Mouse (Mus musculus): ENCODE data around the gene Fkbp6.

Fkbp6 gene

DNA sequence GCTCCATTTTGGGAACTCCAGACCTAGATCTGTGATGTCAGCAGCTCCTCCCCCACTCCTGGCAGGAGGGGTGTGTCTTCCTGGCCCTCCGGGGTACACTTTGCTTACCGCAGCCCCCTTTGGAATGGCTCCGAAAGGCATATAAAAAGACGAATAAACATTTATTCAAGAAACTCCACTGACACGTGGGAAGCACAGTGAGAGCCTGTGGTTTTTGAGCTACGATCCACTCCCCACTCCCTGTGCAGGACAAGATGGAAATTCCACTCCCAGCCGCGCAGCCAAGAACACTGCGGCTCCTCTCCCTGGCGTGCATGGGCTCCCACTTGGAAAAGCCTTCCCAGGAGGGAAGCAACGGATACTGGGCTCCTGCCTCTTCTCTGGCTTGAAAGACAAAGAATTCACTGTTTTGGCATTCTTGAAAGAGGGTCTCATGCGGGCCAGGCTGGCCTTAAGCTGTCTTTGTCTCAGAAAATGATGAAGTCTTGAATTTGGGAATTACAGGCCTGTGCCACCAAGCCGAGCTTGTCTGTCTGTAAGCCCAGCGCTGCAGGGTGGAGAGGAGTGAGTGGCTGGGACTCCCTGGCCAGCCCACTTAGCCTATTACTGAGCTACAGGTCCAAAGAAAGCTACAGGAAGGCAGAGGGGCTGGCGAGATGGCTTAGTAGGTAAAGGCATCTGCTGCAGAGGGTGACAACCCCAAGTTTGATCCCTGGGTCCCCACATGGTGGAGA lies 75.0 kb downstream of the Fkbp6 start:
- DNase-seq (ENCODE audit: low spot score): no peak

DNA sequence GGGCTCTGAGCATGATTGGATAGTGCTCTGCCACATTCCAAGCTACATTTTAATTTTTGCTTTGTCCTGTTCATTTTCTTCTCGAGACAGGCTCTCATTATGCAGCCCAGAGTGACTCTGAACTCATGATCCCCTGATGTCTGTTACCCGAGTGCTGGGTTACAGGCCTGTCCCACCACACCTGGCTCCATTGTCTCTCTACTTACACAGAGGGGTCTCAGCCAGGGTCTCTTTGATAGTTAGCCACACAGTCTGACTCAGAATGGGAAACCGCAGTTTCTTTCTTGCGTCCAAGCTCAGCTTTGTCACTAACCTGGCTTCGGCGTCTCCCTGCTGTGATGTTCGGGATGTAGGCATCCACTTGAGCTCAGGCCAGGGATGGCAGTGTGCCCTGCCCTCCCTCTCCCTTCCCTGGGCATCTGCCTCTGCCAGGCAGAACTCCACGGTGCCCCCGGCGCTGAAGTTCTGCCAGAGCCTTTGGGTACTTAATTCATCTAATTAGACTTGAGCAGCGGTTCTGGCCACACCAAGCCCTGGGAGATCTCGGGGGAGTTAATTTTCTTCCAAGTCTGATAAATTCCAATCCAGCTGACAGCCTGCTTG lies 78.2 kb downstream of the Fkbp6 start:
- no peak for DNase-seq (ENCODE audit: low spot score)

DNA sequence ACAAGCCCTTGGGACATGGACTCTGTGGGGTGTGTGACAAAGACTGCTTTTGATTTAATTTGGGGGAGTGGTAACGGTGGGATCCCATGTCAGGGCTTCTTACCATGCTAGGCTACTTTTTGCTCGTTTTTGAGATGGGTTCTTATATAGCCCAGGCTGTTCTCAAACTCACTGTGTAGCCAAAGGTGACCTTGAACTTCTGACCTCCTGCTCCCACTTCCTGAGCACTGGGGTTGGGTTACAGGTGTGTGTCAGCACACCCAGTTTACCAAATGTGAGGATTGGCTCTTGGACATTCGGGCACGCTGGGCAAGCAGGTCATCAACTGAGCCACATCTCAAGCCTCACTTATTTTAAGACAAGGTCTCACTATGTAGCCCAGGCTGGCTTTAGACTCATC lies 79.5 kb downstream of the Fkbp6 start:
- no peak for DNase-seq (ENCODE audit: low spot score)

DNA sequence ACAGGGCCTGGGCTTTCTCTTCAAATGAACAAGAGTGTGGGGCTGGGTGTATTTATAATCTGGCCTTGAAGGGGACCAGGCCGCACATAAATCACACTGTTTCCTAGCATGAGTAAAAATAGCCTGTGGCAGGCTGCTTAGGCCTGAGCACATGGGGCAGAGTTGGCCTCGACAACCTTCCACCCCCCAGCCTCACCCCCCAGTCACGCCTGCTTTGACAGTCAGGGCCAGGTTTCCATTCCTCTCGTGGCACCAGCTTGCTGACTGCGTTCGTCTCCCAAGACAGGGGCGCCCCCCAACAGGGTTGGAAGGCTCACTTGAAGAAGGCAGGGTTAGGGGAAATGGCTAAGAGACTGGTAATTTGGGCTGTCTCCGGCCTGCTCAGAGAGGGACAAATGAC lies 80.4 kb downstream of the Fkbp6 start:
- no peak for DNase-seq (ENCODE audit: low spot score)

DNA sequence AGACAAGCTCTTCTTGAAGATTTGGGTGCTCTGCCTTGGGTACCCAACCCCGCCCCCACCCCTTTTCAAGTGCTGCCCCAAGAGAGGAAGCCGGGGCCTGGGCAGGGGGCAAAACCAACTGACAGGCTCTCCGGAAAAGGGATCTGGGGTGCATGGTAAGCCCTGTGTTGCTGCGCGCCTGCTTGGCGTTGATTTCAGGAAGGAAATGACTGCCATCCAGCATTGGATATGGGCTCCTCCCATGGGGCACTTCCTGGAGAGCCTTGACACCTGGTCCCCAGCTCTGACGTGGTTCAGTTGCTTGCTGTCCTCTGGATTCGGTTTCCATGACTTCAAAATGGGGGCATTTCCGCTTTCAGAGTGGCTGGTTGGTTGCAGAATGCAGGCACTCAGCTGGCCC lies 85.3 kb downstream of the Fkbp6 start:
- DNase-seq (ENCODE audit: low spot score): no peak

DNA sequence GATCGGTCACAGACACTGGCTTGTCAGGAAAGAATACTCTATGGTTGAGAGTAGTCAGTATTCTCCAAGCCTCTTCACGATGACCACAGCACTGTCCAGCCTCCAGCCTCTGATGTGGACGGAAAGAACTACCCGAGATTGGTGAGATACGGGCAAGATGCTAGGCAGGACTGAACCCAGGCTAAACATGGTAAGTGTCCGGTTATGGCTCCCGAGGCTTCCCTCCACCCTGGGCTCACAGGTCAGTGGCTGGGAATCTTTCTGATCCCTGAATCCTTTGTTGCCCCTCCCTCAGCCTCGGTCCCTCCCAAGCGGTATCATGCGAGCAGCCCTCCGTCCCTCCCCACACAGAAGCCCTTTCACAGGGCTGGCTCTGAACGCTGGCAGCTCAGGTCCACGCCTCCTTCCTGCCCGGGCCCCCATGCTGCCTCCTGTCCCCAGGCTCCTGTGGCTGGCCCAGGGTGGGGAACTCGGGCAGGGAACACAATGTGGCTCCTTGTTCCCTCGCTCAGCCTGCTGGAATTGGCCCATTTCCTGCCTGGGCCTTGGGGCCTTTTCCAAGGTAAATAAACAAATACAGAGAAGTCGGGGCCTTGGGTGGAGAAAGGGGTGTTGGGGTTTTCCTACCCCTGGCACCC lies 85.9 kb downstream of the Fkbp6 start:
- DNase-seq (ENCODE audit: low spot score): peak; percentile 30

DNA sequence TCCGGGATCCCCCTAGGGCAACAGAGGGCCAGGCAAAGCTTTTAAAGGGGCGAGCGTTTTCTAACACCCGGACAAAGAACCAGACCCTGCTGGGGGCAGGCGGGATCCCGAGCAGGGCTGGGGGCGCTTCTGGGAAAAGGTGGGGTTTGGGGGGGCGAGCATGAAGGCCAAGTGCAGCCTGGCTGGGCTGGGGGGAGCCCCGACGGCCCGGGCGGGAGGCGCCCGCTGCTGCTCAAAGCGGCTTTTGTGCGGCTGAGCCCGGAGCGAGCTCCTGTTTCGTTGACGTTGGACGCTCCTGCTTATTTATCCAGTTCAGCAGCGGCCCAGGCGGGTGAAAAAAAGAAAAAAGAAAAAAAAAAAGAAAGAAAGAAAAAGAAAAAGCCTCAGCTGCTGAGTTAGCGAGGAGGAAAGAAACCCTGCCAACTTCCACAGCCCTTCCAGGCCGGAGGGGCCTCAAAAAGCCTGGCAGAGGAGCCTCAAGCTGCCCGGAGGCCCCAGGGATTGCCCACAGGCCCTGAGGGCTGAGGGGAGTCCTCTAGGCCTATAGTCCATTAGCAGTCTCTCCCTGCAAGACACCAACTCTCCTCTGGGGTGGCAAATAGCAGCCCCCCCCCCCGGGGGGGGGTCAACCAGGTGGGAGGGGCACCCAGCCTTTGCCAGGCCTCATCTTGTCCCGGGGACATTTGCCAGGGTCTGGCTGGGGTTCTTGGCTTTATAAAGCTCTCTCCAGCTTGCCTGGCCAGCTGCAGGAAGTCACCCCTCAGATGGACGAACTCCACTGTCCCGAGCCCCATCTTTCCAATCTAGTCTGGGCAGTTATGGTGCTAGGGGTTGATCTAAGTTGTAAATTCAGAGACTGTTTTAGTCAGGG lies 91.3 kb downstream of the Fkbp6 start:
- no peak for DNase-seq (ENCODE audit: low spot score)

DNA sequence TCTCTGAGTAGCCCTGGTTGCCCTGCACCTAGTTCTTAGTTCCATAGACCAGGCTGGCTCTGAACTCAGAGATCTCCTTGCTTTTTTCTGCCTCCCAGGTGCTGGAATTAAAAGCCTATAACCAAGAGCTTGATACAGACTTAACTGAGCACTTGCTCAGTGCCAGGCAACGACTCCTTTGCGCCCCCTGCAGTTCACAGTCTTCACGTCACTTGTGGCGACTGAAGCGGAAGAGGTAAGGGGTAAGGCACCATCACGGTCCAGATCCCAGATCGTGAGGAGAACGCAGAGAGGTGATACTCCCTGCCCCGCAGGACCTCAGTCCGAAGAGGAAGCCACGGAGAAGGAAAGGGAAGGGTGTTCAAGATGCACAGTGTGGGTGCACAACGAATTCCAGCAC lies 92.3 kb downstream of the Fkbp6 start:
- DNase-seq (ENCODE audit: low spot score): no peak

DNA sequence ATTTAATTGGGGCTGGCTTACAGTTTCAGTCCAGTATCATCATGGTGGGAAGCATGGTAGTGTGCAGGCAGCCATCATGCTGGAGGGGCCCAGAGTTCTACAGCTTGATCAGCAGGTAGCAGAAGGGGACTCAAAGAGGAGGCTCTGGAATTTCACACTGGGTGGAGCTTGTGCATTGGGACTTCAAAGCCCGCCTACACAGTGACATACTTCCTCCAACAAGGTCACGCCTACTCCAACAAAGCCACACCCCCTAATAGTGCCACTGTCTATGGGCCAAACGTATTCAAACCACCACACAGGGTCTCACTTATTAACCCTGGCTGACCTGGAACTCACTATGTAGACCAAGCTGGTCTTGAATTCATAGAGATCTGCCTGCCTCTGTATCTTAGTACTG lies 93.7 kb downstream of the Fkbp6 start:
- DNase-seq (ENCODE audit: low spot score): no peak

DNA sequence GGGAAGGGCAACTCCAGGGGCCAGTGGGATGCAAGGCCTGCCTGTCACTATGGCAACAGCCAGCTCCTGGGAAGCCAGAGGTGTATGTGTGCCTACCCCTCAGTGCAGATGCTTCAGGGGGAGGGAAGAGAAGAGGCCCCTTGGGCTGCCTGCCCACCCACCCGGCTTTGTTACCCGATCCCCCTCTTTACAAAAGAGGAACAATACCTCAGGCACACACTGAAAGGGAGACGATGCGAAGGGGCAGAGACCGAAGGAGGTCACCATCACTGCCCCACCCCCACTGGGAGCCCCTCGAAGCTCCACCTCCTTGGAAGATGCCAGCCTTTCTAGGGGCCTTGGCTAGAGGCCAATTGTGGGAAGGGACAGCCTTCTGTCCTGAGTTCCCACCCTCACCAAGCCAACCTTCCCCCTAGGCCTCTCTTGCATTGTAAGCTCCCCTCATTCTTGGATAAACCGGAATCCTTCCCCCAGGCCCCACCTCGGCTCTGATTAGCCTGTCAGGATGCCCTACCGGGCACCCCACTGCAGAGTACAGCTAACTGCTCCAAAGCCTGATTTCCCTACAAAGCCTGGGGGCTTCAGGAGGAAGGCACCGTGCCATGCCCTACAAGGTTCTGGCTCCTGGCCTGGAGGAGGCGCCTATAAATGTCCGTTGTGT lies 96.0 kb downstream of the Fkbp6 start:
- no peak for DNase-seq (ENCODE audit: low spot score)

DNA sequence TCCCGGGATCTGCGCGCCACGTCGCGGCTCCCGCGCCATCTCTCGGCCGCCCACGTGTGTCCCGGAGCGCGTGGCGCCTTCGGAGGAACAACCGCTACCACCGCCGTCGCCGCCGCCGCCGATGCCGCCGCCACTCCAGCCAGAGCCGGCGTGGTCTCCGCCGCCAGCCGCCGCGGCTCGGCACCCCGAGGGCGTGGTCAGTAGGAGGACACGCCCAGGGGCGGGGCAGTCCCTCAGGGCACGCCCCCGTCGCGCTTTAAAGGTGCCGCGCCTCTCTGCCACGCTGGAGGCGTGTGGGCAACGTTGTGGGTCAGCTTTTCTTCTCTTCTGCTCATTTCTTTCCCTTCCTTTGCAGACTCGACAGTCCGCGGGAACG lies 98.8 kb downstream of the Fkbp6 start, which contains the start of gene Fzd9:
Gene Fzd9, minus strand, starts transcription at position 152 of the 376 bp plus-strand sequence.
- peak; percentile 87 for DNase-seq (ENCODE audit: low spot score)

DNA sequence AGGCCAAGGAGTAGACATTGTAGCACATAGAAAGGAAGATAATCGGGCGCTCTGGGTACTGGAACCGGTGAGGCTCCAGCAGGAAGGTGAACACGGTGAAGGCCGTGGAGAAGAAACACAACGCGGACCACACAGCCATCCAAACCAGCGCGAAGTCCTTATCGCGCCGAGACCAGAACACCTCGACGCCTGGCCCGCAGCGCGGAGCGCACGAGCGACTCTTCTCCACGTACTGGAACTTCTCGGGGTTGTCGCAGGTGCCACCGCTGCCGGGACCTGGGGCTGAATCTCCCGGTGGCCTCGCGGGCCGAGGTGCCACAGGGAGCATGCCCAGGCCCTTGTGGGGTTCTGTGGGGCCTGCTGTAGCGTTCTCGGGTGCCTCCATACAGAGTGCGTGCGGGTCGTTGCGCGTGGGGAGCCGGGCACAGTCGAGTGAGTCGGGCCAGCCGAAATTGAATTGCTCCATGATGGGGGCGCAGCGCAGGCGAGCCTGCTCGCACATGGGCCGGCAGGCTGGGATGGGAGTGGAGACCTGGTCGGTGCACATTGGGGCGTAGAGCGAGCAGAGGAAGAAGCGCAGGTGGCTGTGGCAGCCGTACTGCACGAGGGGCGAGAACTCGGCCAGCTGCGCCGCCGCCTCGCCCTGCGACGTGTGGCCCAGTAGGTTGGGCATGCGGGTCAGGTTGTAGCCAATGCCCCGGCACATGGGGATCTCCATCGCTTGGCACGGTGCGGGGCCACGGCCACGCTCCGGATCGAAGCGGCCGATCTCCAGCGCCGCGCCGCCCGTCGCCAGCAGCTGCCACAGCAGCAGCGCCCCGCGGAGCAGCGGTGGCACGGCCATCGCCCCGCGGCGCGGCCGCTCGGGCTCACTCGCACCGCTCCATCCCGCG lies 99.4 kb downstream of the Fkbp6 start:
- peak; percentile 21 for DNase-seq (ENCODE audit: low spot score)

DNA sequence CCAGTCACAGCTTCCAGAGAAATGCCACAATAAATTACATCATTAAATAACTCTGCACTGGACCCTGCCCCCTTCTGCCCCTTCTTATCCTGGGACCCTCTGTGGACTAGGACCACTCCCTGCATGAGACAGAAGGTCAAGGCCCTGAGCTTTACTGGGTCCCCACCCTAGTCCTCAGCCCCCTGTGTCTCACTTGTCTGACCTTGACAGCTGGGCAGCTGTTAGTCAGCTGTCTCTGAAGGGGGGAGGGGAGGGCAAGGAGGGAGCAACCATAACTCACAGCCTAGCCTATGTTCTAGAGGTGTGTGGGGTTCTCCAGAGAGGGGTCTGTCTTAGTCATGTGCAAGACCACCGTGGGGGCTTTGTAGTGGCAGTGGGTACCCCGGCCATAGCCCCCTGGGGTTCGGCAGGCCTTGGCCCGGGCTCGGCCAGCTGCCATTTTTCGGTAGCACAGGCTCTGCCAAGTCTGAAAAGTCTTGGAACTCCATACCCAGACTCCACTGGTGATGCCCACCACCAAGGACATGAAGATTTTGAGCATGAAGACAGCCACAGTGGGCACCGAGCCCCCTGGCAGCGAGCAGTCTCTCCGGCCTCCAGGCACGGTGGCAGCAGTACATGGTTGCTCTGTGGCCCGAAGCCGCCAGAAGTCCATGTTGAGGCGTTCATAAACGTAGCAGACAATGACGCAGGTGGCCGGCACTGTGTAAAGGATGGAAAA lies 100.7 kb downstream of the Fkbp6 start:
- no peak for DNase-seq (ENCODE audit: low spot score)

DNA sequence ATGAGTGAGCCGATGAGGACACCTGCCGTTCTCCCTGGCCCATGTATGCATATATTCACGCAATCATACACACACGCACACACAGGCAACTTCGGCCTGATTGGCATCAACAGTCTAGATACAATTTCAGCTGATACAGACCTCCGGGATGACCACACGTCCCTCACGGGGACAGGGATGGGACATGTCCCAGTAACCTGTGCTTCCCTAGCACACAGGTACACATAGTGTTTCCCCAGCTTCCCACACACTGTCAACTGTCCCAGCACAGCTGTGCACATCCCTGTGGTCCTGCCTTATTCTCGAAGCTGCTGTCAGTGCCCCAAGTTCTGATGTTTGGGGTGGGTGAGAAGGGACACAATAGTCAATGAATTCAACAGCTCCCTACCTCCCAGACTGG lies 102.5 kb downstream of the Fkbp6 start:
- no peak for DNase-seq (ENCODE audit: low spot score)

DNA sequence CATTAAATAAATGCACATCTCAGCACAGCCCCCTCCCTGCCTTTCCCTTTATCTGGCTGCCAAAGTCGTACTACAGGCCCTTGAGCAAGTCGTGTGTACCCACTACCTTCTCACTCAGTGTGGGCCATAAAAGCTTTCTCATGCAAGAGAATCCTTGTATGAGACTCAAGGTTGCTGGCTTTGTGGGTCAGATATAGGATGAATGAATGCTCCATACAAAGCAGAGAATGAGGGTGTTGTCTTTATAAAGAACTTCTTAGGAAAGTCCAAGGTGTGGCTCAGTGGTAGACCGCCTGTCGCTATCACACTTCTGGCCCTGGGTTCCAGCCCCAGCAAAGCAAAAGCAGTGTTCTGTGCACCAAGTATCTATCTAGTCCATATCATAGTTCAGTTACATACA lies 103.3 kb downstream of the Fkbp6 start:
- no peak for DNase-seq (ENCODE audit: low spot score)

DNA sequence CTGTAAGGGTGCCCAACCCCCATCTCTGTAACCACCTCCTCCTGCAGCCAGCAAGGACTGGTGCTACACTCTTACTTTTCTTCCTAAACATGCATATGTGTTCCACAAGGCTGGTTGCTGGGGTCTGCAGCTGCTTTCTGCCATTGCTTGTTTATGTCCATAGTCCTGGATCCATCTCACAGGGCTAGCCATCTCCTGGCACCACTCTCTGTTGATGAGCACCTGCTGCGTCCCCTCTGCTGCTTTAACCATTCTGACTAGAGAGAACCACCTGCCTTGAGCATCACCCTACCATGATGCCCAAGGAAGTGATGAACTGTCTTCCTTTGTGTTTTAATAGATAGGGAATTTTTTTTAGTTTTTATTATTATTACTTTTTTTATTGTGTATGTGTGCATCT lies 106.7 kb downstream of the Fkbp6 start:
- DNase-seq (ENCODE audit: low spot score): no peak

DNA sequence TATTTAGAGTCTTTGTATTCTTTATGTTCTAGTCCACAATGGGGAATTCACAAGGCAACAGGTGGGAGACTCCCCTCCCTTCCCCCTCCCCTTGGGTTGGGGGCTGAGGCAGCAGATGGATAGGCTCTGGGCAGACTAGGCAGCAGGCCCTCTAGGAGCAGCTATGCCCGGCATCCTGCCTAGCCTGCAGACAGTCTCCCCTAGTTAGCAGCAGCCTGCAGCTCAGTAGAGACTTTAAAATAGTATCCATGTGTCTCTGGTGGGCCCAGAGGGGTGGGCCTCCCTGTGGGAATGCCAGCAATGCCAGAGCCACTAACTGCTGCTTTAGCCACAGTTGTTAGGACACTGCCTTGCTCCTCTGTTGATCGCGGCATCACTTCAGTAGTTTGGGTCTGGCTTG lies 107.2 kb downstream of the Fkbp6 start:
- DNase-seq (ENCODE audit: low spot score): no peak

DNA sequence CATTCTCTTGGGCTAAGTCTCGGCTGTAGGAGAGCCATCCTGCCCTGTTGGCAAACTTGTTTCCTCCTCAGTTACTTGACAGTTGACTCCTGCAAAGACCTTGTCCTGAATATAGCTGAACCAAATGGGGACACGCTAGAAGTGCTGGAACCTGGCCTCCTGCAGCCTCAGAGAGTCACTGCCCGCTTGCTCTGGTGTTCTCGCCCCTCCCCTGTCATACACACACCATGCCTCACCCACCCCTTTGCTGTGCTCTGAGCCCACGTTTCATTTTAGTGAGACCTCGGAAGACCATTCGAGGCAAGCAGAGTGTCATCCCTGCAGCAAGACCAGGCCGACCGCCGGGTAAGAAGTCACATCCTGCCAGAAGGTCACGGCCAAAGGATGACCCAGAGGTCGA lies 107.7 kb downstream of the Fkbp6 start:
- no peak for DNase-seq (ENCODE audit: low spot score)

Measured in ovary, postnatal 36 days (tissue).